Comparison of ENCODE assay signal across 8 mouse cellular contexts in genomic region chr9:90113651-90114566, GRCm38 (mm10). TPM values are rescaled to one million over a fixed set of nuclear protein-coding genes. Genes with fewer than 3 reads are reported as not detected.
DNase-seq lines count a peak whose midpoint lies in the region; ATAC-seq and TF ChIP-seq lines count a peak whose summit lies in the region.

No protein-coding gene starts in this region.

- H3K27ac ChIP-seq in MEL (ENCODE audit: control insufficient read depth, low read depth, low read length): peak overlapping the region; percentile 92
- peak overlapping the region; percentile 100 for H3K27ac ChIP-seq in lung, postnatal 0 days (ENCODE audit: low read length)

- peak; percentile 80 to 82 for ATAC-seq in hematopoietic stem cell, adult 5-6 weeks (replicated peaks in 1 of 2; ENCODE audit: insufficient read depth in 1 of 2, low FRiP score in 2 of 2, low TSS enrichment in 1 of 2, low read depth in 1 of 2, poor library complexity in 2 of 2, severe bottlenecking in 2 of 2)
- peak; percentile 79 for ATAC-seq in lung, postnatal 0 days

- no peak; a peak in 1 of 4 replicates for TF ChIP-seq EP300 in MEL (IDR thresholded peaks at IDR 0.05; ENCODE audit: low read depth in 1 of 2, low read length in 2 of 2)
- TF ChIP-seq EP300 in lung, postnatal 0 days (IDR thresholded peaks at IDR 0.05): 0 out of 2 replicates have a peak, but pooled peaks have one; percentile 29

- peaks cover 6 to 16% of the 10 kb centered on the region in 2 experiments; a peak in 3 of 4 replicates for H3K4me1 ChIP-seq in MEL (ENCODE audit: control insufficient read depth in 1 of 2, insufficient read depth in 2 of 2, low read length in 2 of 2)
- no peaks in the 10 kb centered on the region for H3K4me1 ChIP-seq in lung, postnatal 0 days (ENCODE audit: insufficient read depth, low read depth, low read length)

- peak overlapping the region; percentile 97 for H3K9ac ChIP-seq in MEL (ENCODE audit: control insufficient read depth, low read depth, low read length, poor library complexity, severe bottlenecking)
- peak overlapping the region; percentile 96 for H3K9ac ChIP-seq in lung, postnatal 0 days (replicated peaks; ENCODE audit: low read depth)

- H3K36me3 ChIP-seq in MEL (ENCODE audit: control insufficient read depth in 1 of 2, insufficient read depth in 2 of 2, low read length in 2 of 2): peaks cover 4 to 39% of the 10 kb centered on the region in 2 experiments
- no peaks in the 10 kb centered on the region for H3K36me3 ChIP-seq in lung, postnatal 0 days (ENCODE audit: insufficient read depth, low read length)

- no peaks in the 10 kb centered on the region for H3K9me3 ChIP-seq in MEL (replicated peaks; ENCODE audit: insufficient read depth, low read length)
- no peaks in the 10 kb centered on the region for H3K9me3 ChIP-seq in lung, postnatal 0 days (ENCODE audit: low read length)

- peak; percentile 92 for DNase-seq in MEL (ENCODE audit: low read depth, low spot score)
- peak; percentile 81 for DNase-seq in cerebellum, adult 8-10 months
- DNase-seq in forelimb bud, embryonic 11.5 days (ENCODE audit: low read depth, low spot score): peak; percentile 93
- peak; percentile 94 for DNase-seq in layer of hippocampus, adult 9-11 months
- DNase-seq in lung, postnatal 0 days (ENCODE audit: low spot score): peak; percentile 95
- peak; percentile 79 for DNase-seq in ovary, postnatal 14 days (ENCODE audit: low spot score)
- DNase-seq in thymus, postnatal 14 days: peak; percentile 94

- peaks cover 54% of the 10 kb centered on the region for H3K79me2 ChIP-seq in MEL (ENCODE audit: control insufficient read depth, insufficient read depth, low read length, poor library complexity)

- 3% methylated on average over 78 of the region's 82 CpGs for WGBS in lung, postnatal 0 days

- TF ChIP-seq POLR2A in MEL (IDR thresholded peaks at IDR 0.05; ENCODE audit: control insufficient read depth in 1 of 2, insufficient read depth in 1 of 2, low read depth in 1 of 2, low read length in 2 of 2, poor library complexity in 1 of 2): peak; percentile 54 to 61; a peak in 2 of 4 replicates

- peak; percentile 33 to 81 (median 62); a peak in 5 of 6 replicates for TF ChIP-seq CTCF in MEL (IDR thresholded peaks at IDR 0.05 in 2 of 3, conservative IDR thresholded peaks at IDR 0.05 in 1 of 3; ENCODE audit: control insufficient read depth in 1 of 3, insufficient read depth in 1 of 3, low read depth in 2 of 3, low read length in 3 of 3, poor library complexity in 1 of 3, severe bottlenecking in 1 of 3)
- TF ChIP-seq CTCF in lung, postnatal 0 days (IDR thresholded peaks at IDR 0.05): peak; percentile 85

- peak overlapping the region; percentile 60 for H3K4me2 ChIP-seq in lung, postnatal 0 days (replicated peaks; ENCODE audit: low read depth, low read length)

- TF ChIP-seq RAD21 in MEL (IDR thresholded peaks at IDR 0.05; ENCODE audit: low read depth, low read length): no peak

- H3K27me3 ChIP-seq in MEL (ENCODE audit: control insufficient read depth in 1 of 2, insufficient read depth in 2 of 2, low read length in 2 of 2): no peaks in the 10 kb centered on the region
- no peaks in the 10 kb centered on the region for H3K27me3 ChIP-seq in lung, postnatal 0 days (replicated peaks; ENCODE audit: insufficient read depth, low read length)

- peak overlapping the region; percentile 86 to 94 for H3K4me3 ChIP-seq in MEL (ENCODE audit: control insufficient read depth in 1 of 2, insufficient read depth in 1 of 2, low read depth in 2 of 2, low read length in 2 of 2)
- H3K4me3 ChIP-seq in lung, postnatal 0 days (ENCODE audit: low read depth, low read length): peak overlapping the region; percentile 98

TF ChIP-seq in MEL, 35 proteins besides CTCF, POLR2A, EP300 and RAD21:
- TF ChIP-seq MAX (IDR thresholded peaks at IDR 0.05; ENCODE audit: low read length) (peak; percentile 23), ELF1 (IDR thresholded peaks at IDR 0.05; ENCODE audit: low read depth, low read length) (no peak), ZC3H11A (IDR thresholded peaks at IDR 0.05; ENCODE audit: low read depth, low read length) (no peak), NELFE (IDR thresholded peaks at IDR 0.05; ENCODE audit: low read depth, low read length) (peak; percentile 63; the same call in 1 of the 2 replicates), NRF1 (IDR thresholded peaks at IDR 0.05; ENCODE audit: insufficient read depth, low read depth, low read length, poor library complexity, severe bottlenecking) (0 out of 2 replicates have a peak, but pooled peaks have one; percentile 37), ZNF384 (IDR thresholded peaks at IDR 0.05; ENCODE audit: low read depth, low read length) (peak; percentile 80), BHLHE40 (IDR thresholded peaks at IDR 0.05; ENCODE audit: borderline replicate concordance, low read depth, low read length) (0 out of 2 replicates have a peak, but pooled peaks have one; percentile 8), SIN3A (IDR thresholded peaks at IDR 0.05; ENCODE audit: low read length) (no peak; the same call in none of the 2 replicates), E2F4 (IDR thresholded peaks at IDR 0.05; ENCODE audit: borderline replicate concordance, low read depth, low read length) (peak; percentile 73; the same call in 1 of the 2 replicates), TCF12 (IDR thresholded peaks at IDR 0.05; ENCODE audit: low read depth, low read length) (peak; percentile 41; the same call in 1 of the 2 replicates), CHD1 (IDR thresholded peaks at IDR 0.05; ENCODE audit: low read depth, low read length) (peak; percentile 61; the same call in 1 of the 2 replicates), MAZ (IDR thresholded peaks at IDR 0.05; ENCODE audit: low read depth, low read length) (peak; percentile 63), MXI1 (IDR thresholded peaks at IDR 0.05; ENCODE audit: low read depth, low read length) (peak; percentile 71), CHD2 (IDR thresholded peaks at IDR 0.05; ENCODE audit: low read length) (no peak), ZMIZ1 (IDR thresholded peaks at IDR 0.05; ENCODE audit: low read depth, low read length) (peak; percentile 77), HCFC1 (IDR thresholded peaks at IDR 0.05; ENCODE audit: low read depth, low read length) (peak; percentile 74), TAL1 (IDR thresholded peaks at IDR 0.05; ENCODE audit: low read length) (no peak), USF2 (IDR thresholded peaks at IDR 0.05; ENCODE audit: borderline replicate concordance in 1 of 2, insufficient read depth in 1 of 2, low read depth in 1 of 2, low read length in 2 of 2) (no peak), POLR2AphosphoS2 (IDR thresholded peaks at IDR 0.05; ENCODE audit: low read length) (peak; percentile 71; the same call in 1 of the 2 replicates), GATA1 (IDR thresholded peaks at IDR 0.05; ENCODE audit: low read depth, low read length) (no peak), MYB (IDR thresholded peaks at IDR 0.05; ENCODE audit: low read depth, low read length) (peak; percentile 57), RCOR1 (IDR thresholded peaks at IDR 0.05; ENCODE audit: low read depth, low read length) (peak; percentile 63), USF1 (IDR thresholded peaks at IDR 0.05; ENCODE audit: low read depth, low read length) (no peak)

RNA-seq across cellular contexts. Expression of gene Morf4l1, which starts 0.7 kb away (rescaled TPM):
- total RNA-seq in MEL (2012; rRNA removed): 107 and 128 TPM in 2 replicates
- 100 to 1,000 TPM; 190 to 292 TPM for polyA plus RNA-seq in MEL (2012; ENCODE audit: insufficient read depth in 1 of 2, insufficient read length in 2 of 2, low read depth in 1 of 2, low replicate concordance in 2 of 2, missing spikeins in 1 of 2)
- total RNA-seq in hematopoietic stem cell, adult 5-6 weeks (2017): 276 and 334 TPM in 2 replicates
- 283 and 290 TPM in 2 replicates for polyA plus RNA-seq in lung, postnatal 0 days (2015; fragmentation: Nextera tagmentation; extraction: Ambion mirVana)

RNA-seq across cellular contexts. Expression of gene Adamts7, which starts 49.0 kb away (rescaled TPM):
- total RNA-seq in MEL (2012; rRNA removed): not detected in 2 replicates
- polyA plus RNA-seq in MEL (2012; ENCODE audit: insufficient read depth in 1 of 2, insufficient read length in 2 of 2, low read depth in 1 of 2, low replicate concordance in 2 of 2, missing spikeins in 1 of 2): under 1 TPM in 1 of 2 experiments, not detected in 1; 0.03 TPM
- not detected in 2 replicates for total RNA-seq in hematopoietic stem cell, adult 5-6 weeks (2017)
- 4.1 and 5.4 TPM in 2 replicates for polyA plus RNA-seq in lung, postnatal 0 days (2015; fragmentation: Nextera tagmentation; extraction: Ambion mirVana)

RNA-seq across cellular contexts. Expression of gene Ctsh, which starts 60.0 kb away (rescaled TPM):
- not detected in 2 replicates for total RNA-seq in MEL (2012; rRNA removed)
- not detected for polyA plus RNA-seq in MEL (2012; ENCODE audit: insufficient read depth in 1 of 2, insufficient read length in 2 of 2, low read depth in 1 of 2, low replicate concordance in 2 of 2, missing spikeins in 1 of 2)
- total RNA-seq in hematopoietic stem cell, adult 5-6 weeks (2017): 11.7 and 24.2 TPM in 2 replicates
- polyA plus RNA-seq in lung, postnatal 0 days (2015; fragmentation: Nextera tagmentation; extraction: Ambion mirVana): 2,236 and 2,487 TPM in 2 replicates

Comparison
In these comparisons a context has a peak if more than half of its experiments do, and no peak if none do; other contexts are left out.
1. Peak in every context shown above with its lines: DNase-seq, ATAC-seq, H3K4me3 ChIP-seq and H3K27ac ChIP-seq.
2. RNA of gene Ctsh, which starts 60.0 kb away (total RNA-seq): 11.7 to 24.2 TPM in hematopoietic stem cell, adult 5-6 weeks; not detected in MEL; every median in the first group is over 10 times any median in the second.